Mouse (Mus musculus) cortical plate, adult 2 months (tissue): ENCODE results near the gene Aoc2. TPM values are rescaled to one million over a fixed set of nuclear protein-coding genes. Genes with fewer than 3 reads are reported as not detected.
"Not testable (repeated sequence)": the region's sequence is repeated elsewhere in the genome, so short reads cannot be mapped to it uniquely, and the experiment has no call there.

ENCODE experiments used
- H3K27ac ChIP-seq: fragments of 200-500 bp; 2 replicates; pipeline ENCODE4 v1.5.1; 2012; ENCODE audit warnings: low read length, control low read depth, inconsistent platforms; ENCODE audit not compliant: insufficient read depth
- H3K4me1 ChIP-seq: fragments of 200-500 bp; 2 replicates; pipeline ENCODE4 v1.6.1; 2011; ENCODE audit warnings: low read length; ENCODE audit not compliant: control insufficient read depth, insufficient read depth
- H3K4me3 ChIP-seq: fragments of 200-500 bp; 2 replicates; pipeline ENCODE4 v1.5.1; 2011; ENCODE audit warnings: mild to moderate bottlenecking, low read length, control low read depth; ENCODE audit not compliant: insufficient read depth
- CTCF ChIP-seq: fragments of 200-500 bp; IDR thresholded peaks from 2 replicates; pipeline ENCODE4 v1.5.1; 2011; ENCODE audit warnings: mild to moderate bottlenecking, control low read depth, low read length; ENCODE audit not compliant: insufficient read depth; ENCODE audit errors: extremely low read depth
- POLR2A ChIP-seq: fragments of 200-500 bp; IDR thresholded peaks from 2 replicates; pipeline ENCODE4 v1.6.1; 2011; ENCODE audit warnings: mild to moderate bottlenecking, low read length, control low read depth; ENCODE audit not compliant: insufficient read depth; ENCODE audit errors: extremely low read depth
- polyA plus RNA-seq: library from polyadenylated mRNA; depleted of rRNA; stranded (reverse); fragments of >200 nt; gene quantifications from 2 replicates; pipeline ENCODE4 v1.2.3, GENCODE M21; 2012

Gene Aoc2
- polyA plus RNA-seq, 1 experiment: 4.0 TPM

GRCm38 (mm10) chr11:101314567-101314966, 10.3 kb upstream of the Aoc2 start:
- no peak overlapping the region for H3K27ac ChIP-seq
- no peaks in the 10 kb centered on the region; the same call in 1 of the 2 replicates for H3K4me1 ChIP-seq
- TF ChIP-seq POLR2A (no peak), CTCF (no peak)
- H3K4me3 ChIP-seq: no peak overlapping the region

- Histone ChIP-seq H3K4me1 (no peaks in the 10 kb centered on the region; the same call in 1 of the 2 replicates), H3K27ac (peak overlapping the region; percentile 66), H3K4me3 (peak overlapping the region; percentile 85)
- TF ChIP-seq CTCF (no peak), POLR2A (no peak)
Observed at GRCm38 (mm10) chr11:101315082-101315650, 9.7 kb upstream of the Aoc2 start.

- H3K27ac ChIP-seq: peak within 1 kb of the TSS; percentile 66
- H3K4me1 ChIP-seq: no peaks in the 10 kb centered on the region; the same call in 1 of the 2 replicates
- peak within 1 kb of the TSS; percentile 85 for H3K4me3 ChIP-seq
Observed at GRCm38 (mm10) chr11:101315665-101316500, 9.0 kb upstream of the Aoc2 start, which contains the start of gene Psme3. Gene Psme3 (plus strand): TSS chr11:101316213.

GRCm38 (mm10) chr11:101316501-101316917, 8.4 kb upstream of the Aoc2 start:
- TF ChIP-seq CTCF: no peak
- TF ChIP-seq POLR2A: no peak
- peak overlapping the region; percentile 85 for H3K4me3 ChIP-seq
- H3K27ac ChIP-seq: no peak overlapping the region

More at GRCm38 (mm10) chr11:101315665-101316500, 9.0 kb upstream of the Aoc2 start, which contains the start of gene Psme3:
- TF ChIP-seq POLR2A: peak; percentile 70; the same call in 1 of the 2 replicates
- TF ChIP-seq CTCF: no peak

GRCm38 (mm10) chr11:101323609-101324008, 1.3 kb upstream of the Aoc2 start:
- TF ChIP-seq POLR2A: no peak
- TF ChIP-seq CTCF: peak; percentile 98
- Histone ChIP-seq H3K4me3 (no peak overlapping the region), H3K4me1 (no peaks in the 10 kb centered on the region), H3K27ac (no peak overlapping the region)

More at GRCm38 (mm10) chr11:101316501-101316917, 8.4 kb upstream of the Aoc2 start:
- no peaks in the 10 kb centered on the region; the same call in 1 of the 2 replicates for H3K4me1 ChIP-seq

GRCm38 (mm10) chr11:101325201-101325600, 338 bp downstream of the Aoc2 start:
- H3K27ac ChIP-seq, H3K4me3 ChIP-seq, H3K4me1 ChIP-seq: not testable (repeated sequence)

GRCm38 (mm10) chr11:101326147-101326546, 1.3 kb downstream of the Aoc2 start:
- Histone ChIP-seq H3K4me1 (no peaks in the 10 kb centered on the region), H3K27ac (no peak overlapping the region), H3K4me3 (no peak overlapping the region)
- TF ChIP-seq POLR2A (no peak), CTCF (no peak)

- Histone ChIP-seq H3K4me1 (no peaks in the 10 kb centered on the region), H3K27ac (no peak overlapping the region), H3K4me3 (no peak overlapping the region)
- TF ChIP-seq CTCF (no peak), POLR2A (no peak)
Observed at GRCm38 (mm10) chr11:101327311-101327710, 2.4 kb downstream of the Aoc2 start.

GRCm38 (mm10) chr11:101328941-101329635, 4.2 kb downstream of the Aoc2 start:
- no peak overlapping the region for H3K27ac ChIP-seq

More at GRCm38 (mm10) chr11:101328941-101329635, 4.2 kb downstream of the Aoc2 start:
- TF ChIP-seq POLR2A (no peak), CTCF (no peak)
- Histone ChIP-seq H3K4me3 (no peak overlapping the region), H3K4me1 (no peaks in the 10 kb centered on the region)
